Mouse (Mus musculus) 3134 (cell line): ENCODE data around the gene Slc48a1.

Experiments
- DNase-seq: peaks from one replicate; pipeline ENCODE4 v3.0.0-alpha.2; 2011; ENCODE audit warnings: low spot score; ENCODE audit not compliant: insufficient read length; ENCODE audit errors: extremely low read depth

Gene Slc48a1

DNA sequence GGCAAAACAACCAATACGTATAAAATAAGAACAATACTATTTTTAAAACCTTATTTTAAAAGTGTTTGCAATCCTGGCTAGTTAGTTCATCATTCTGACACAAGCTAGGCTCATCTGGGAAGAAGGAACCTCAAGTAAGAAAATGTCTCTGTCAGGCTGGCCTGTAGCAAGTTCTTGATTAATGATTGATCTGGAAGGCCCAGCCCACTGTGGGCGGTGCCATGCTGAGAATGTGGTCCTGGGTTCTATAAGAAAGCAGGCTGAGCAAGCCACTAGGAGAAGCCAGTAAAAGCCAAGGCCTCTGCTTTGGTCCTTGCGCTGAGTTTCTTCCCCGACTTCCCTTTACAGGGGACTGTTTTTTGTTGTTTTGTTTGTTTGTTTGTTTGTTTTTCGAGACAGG, 25.8 kb upstream of the Slc48a1 start:
- no peak for DNase-seq

- no peak for DNase-seq
Measured at GRCm38 (mm10) chr15:97754476-97754875, 23.8 kb upstream of the Slc48a1 start.

DNA sequence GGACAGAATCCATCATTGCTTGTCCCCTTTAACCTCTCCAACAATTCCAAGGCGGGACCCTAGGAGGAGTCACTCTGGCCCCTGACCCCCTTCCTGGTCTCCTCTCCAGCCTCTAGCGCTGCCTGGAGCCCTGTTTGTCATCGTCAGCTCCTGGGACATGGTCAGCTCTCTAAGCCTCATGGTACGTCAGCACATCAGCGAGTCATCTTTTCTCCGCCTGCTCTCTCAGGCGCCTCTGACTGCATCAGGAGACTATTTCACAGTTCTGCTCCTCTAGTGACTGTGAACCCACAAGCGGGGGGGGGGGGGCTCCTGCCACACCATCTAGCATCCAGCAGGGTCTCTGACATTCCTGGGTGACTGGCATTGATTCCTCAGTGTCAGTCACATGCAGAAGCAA, 23.0 kb upstream of the Slc48a1 start:
- peak; percentile 37 for DNase-seq

DNA sequence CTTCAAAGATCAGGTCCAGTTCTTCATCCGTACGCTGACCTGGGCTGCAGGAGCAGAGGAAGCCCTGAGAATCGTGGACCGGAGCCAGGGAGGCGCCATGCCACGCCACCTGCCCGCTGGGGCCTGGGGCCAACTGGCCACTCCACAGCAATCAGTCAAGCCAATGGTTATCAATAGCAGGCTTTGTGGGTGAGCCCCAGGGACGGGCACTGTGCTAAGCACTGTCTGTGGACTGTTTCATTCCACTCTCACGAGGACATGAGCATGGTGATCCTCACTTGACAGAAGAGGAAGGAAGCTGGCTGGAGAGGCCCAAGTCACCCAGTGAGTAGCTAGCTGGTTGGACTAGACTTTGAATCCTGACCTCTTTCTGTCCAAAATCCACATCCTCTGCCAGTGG, 18.3 kb upstream of the Slc48a1 start:
- DNase-seq = no peak

DNA sequence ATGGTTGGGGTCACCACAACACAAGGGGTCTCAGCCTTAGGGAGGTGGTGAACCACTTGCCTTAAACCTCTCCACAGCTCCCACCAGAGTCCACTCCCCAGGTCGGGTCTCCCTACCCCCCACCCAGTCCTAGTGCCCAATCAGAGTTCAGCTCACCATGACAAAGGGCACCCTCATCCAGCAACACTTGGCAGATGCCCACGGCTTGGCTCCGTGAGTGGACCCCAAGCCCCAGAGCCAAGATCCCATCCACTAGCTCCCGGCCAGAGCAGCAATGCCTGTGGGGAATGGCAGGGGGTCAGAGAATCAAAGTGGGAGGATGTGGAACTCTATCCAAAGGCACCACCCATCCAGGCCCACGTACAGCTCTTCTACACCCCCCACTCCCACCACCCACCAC, 17.4 kb upstream of the Slc48a1 start:
- no peak for DNase-seq

GRCm38 (mm10) chr15:97761438-97761837, 16.9 kb upstream of the Slc48a1 start:
- no peak for DNase-seq

- no peak for DNase-seq
Measured at GRCm38 (mm10) chr15:97762733-97763132, 15.6 kb upstream of the Slc48a1 start.

DNA sequence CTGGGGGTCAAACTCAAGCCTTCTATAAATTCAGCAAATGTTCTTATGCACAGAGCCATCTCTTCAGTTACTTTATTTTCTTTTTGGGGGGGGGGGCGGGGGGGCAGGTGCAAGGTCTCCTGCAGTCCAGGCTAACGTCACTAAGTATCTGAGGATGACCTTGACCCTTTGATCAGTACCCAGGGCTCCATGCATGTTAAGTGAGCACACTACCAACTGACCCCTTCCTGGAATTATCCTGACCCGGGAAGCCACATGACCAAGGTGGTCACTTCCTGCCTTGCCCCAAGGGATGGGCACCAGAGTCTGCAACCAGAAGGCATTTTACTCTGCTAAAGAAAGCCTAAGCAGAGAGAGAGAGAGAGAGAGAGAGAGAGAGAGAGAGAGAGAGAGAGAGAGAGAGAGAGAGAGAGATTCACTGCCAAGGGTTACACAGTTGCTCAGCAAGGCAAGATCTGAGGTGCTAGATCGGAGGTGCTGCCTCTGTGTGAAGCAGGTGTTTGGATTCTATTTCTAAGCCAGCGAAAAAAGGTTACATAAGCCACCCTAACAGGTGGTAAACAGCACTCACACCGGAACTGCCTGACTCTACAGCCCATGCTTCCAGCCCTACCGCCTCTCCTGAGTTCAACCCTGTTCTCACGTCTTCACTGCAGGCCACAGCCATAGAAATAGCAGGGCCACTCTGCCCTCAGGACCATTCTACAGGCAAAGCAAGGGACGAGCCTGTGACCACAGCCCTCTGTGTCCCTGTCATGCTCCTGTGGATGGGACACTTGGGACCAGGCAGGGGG, 14.9 kb upstream of the Slc48a1 start:
- no peak for DNase-seq

- no peak for DNase-seq
Measured at GRCm38 (mm10) chr15:97764532-97764931, 13.8 kb upstream of the Slc48a1 start.

DNA sequence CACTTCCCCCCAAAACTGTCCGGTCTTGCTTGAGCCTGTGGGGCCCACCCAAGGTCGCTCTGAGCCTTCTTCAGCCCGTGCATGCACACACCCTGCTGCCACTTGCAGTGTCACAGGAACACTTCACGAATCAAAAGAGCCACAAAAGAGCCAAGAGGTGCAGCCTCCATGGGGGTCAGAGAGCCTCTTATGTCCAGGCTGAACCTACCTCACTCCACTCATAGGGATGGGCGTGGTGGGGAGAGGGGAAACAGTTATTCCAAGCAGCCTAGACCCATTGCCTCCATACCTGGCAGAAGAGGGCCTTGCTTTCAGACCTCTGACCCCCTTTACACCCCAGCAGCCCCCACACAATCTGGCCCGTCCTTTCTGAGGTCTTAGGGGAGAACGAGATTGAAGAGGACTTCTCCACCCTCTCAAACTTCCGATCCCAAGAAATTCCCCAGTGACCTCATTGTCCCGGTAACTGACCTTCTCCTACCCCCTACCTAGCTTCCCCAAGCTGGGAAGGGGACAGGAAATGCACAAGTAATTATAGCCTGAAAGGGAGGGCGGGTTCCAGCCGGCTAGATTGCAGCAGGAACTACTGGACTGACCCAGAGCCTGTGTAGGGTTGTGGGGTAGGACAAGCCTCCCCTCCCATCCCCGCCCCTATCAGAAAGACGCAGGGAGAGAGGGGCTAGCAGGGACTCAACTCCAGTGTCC, 13.1 kb upstream of the Slc48a1 start:
- DNase-seq = no peak

GRCm38 (mm10) chr15:97766194-97766593, 12.1 kb upstream of the Slc48a1 start:
- DNase-seq = no peak

- no peak for DNase-seq
Measured at GRCm38 (mm10) chr15:97766594-97767279, 11.6 kb upstream of the Slc48a1 start.

GRCm38 (mm10) chr15:97767280-97768186, 10.8 kb upstream of the Slc48a1 start, which contains the start of gene Rapgef3:
TSS of gene Rapgef3 (minus strand) at chr15:97767972.
- DNase-seq = peak; percentile 85

DNA sequence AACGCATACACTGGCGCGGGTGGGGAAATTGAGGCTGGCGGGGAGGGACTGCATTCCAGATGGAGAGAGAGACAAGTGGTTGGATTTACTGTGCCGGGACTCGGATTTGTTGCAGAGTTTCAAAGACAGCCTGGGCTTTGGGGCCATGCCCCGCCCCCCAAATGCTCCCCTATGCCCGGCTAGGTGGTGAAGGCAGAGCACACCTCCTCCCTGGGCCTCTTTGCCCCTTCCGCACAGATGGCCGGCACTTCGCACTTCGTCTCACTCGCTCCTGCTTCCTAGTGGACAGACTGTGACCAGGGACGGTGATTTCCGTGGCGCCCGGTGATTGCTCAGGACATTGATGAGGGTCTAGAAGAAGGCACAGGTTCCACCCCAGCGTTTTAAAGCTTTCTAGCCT, 10.1 kb upstream of the Slc48a1 start:
- DNase-seq = no peak

DNA sequence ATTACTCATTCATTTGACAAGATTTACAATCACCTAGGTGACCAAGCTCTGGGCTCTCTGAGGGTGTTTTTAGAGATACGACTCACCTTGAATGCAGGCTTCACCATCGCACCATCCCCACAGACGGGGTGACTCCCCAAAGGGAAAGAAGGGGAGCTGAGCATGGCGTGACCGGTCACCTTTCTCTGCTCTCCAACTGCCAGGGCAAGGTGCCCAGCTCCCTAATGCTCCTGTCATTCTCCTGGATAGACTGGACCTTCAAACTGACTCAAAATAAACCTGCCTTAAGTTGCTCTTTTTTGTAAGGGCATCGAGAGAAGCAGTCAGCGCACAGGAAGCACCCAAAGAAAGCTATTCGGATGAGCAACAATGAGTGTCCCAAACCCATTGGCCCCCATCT, 8.0 kb upstream of the Slc48a1 start:
- no peak for DNase-seq

DNA sequence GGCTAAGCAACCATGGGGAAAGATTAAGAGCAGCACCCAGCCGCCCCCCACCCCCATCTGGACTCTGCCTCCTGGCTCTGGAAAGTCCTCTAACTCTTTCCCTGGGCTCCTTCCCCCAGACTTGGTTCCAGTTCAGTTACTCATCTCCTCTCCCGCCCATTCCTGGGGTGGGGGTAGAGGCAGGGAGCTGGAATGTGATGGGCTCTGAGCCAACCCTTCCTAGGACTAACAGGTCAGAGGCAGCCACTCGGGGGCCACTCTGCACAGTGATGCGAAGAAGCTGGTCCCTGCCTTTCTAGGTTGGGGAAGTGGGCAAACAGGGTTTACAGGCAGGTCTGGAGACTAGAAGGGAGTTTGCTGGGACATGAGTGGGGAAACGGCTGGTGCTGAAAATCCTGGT, 5.2 kb upstream of the Slc48a1 start:
- DNase-seq = peak; percentile 76

- DNase-seq = peak; percentile 47
Measured at GRCm38 (mm10) chr15:97773961-97774370, 4.4 kb upstream of the Slc48a1 start.

DNA sequence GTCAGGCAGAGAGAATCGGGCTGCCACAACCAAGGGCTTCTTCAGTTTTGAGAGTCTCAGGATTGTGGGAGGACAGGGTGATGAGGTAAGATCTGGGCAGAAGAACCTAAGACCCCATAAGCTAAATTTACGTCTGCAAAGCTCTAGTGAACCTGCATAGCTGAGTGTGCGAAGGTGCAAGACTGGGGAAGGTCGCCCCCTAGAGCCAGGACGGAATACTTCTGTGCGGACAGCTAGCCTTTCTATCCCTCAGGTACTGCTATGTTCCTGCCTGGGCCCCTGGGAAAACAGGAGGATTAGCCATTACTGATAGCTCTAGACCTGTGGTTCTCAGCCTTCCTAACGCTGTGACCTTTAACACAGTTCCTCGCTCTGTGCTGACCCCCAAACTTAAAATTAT, 1.8 kb upstream of the Slc48a1 start:
- DNase-seq = no peak

- no peak for DNase-seq
Measured at GRCm38 (mm10) chr15:97776919-97777318, 1.4 kb upstream of the Slc48a1 start.

DNA sequence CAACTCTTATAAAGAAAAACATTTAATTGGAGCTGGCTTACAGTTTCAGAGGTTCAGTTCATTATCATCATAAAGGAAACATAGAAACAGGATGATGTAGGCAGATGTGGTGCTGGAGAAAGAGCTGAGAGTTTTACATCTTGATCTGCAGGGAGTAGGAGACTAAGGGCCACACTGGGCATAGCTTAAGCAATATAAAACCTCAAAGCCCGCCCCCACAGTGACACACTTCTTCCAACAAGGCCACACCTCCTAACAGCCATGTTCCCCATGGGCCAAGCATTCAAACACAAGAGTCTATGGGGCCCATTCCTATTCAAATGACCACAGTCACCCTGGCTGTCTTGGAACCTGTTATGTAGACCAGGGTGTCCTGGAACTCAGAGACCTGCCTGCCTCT, 1.3 kb downstream of the Slc48a1 start:
- no peak for DNase-seq
